Mouse (Mus musculus) brain, embryonic 14.5 days (tissue): ENCODE measurements around the gene Gin1. TPM values are rescaled to one million over a fixed set of nuclear protein-coding genes. Genes with fewer than 3 reads are reported as not detected.
A peak's percentile ranks its signal among the peaks of the same experiment; 100 is the strongest.

ENCODE experiments used
- DNase-seq: peaks from one replicate; pipeline ENCODE4 v3.0.0-alpha.2; 2011; ENCODE audit warnings: low read depth
- CTCF ChIP-seq: fragments of 200-500 bp; IDR thresholded peaks from 2 replicates; pipeline ENCODE4 v1.5.1; 2012; ENCODE audit warnings: inconsistent platforms, mild to moderate bottlenecking, moderate library complexity, borderline replicate concordance; ENCODE audit not compliant: insufficient read depth, insufficient read length; ENCODE audit errors: extremely low read depth
- POLR2A ChIP-seq: fragments of 200-500 bp; IDR thresholded peaks from 2 replicates; pipeline ENCODE4 v1.6.1; 2012; ENCODE audit warnings: mild to moderate bottlenecking, inconsistent platforms, borderline replicate concordance; ENCODE audit not compliant: poor library complexity, insufficient read depth, insufficient read length, severe bottlenecking; ENCODE audit errors: extremely low read depth
- polyA plus RNA-seq: library from polyadenylated mRNA; depleted of rRNA; stranded (reverse); fragments of >200 nt; gene quantifications from 2 replicates; pipeline ENCODE4 v1.2.3, GENCODE M21; 2012

Gin1 gene
- polyA plus RNA-seq, 1 experiment: 6.7 TPM

DNA sequence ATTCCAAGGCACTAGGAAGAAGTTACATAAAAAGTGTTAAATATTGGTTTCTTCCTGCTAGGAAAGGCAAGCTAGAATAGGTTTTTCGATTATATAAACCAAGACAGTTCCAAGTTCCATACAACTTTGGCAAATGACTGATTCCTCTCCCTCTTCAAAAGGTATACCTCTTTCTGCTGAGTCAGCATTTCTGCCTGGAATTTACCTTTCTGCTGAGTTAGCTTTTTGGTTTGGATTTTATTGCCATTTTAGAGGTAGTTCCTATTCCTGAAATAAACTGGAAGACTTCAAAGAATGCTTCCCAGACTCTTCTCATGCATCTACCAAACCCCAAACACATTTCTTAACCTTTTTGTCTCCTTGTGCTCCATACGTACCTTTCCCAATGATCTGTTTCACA, 1.9 kb upstream of the Gin1 start:
- peak; percentile 5 for DNase-seq
- no peak for TF ChIP-seq CTCF
- no peak for TF ChIP-seq POLR2A

DNA sequence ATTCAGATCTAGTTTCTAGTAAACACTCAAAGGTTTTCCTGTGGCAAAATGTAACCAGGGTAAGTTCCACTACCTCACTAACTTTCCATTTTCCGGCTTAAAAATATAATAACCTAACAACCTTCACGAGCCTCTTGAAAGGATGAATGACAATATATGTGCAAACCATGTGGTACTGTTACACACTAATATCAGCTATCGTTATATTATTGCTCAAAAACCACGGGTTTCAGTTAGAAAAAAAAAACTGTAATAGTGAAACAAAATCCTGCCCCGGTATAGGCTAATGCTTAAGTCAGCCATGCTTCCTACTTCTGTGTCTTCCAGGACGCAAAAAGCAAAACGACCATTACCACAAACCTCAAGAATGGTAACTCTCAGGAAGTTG, 1.1 kb upstream of the Gin1 start:
- no peak for DNase-seq
- TF ChIP-seq CTCF (no peak), POLR2A (no peak)

DNA sequence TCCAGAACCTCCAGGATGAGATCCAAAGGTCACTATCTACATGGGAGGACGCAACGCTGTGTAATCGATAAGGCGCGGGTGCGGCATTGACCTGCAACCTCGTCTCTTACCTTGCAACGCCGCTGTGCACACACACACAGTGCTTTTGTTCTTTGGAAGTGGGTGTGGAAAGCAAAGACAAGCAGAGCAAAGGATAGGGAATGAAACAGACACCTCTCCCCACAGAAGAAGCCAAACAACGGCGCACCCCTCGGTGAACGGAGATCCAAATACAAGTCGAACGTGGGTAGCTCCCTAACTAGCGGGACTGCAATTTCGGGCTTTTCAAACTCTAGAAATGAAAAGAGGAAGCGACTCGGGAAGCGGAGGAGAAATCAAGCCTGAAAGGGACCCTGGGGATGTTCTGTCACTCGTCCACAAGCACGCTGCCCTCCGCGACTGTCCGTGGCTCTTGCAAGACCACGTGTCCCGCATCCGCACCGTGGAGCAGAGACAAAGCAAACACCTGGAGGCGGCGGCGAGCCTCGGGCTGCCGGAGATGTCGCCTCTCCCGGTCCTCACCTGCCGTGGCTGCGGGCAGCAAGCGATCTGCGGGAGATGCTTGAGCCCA, 573 bp upstream of the Gin1 start:
- DNase-seq: peak; percentile 65
- TF ChIP-seq CTCF (no peak), POLR2A (no peak)

DNA sequence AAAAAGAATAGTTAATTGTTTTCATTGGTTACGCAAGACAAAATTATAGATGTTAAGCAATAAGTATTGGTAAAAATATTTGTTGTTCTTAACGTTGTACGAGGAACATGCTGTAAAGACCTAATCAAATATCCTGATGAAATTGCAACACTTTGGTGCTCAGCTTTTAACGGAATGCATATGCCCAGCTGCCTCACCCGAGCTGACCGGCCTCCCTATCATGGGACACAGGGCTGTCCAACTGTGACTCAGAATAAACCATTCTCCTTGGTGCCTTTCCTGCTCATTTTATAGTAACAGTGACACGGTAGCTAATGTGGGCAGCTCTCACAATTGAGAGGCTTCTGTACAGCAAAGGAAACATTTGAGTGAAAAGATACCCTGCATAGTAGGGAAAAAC, 1.1 kb downstream of the Gin1 start:
- TF ChIP-seq POLR2A: no peak
- TF ChIP-seq CTCF: no peak
- no peak for DNase-seq

DNA sequence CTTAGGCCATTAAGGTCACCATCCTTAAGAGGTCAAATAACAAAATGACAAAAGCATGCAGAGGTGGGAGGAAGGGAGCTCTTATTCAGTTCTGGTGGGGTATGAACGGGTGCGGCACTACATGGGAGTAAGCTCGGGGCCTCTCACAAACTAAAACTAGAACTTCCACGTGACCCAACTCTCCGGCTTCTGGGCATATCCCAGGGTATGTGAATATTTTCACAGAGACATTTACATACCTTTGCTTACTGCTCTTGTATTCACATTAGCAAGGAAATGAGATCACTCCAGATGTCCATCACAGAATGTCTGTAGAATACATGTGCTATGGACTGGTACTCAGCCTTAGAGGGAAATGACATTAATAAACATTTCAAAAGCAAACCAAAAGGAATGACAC, 1.8 kb downstream of the Gin1 start:
- no peak for TF ChIP-seq POLR2A

DNA sequence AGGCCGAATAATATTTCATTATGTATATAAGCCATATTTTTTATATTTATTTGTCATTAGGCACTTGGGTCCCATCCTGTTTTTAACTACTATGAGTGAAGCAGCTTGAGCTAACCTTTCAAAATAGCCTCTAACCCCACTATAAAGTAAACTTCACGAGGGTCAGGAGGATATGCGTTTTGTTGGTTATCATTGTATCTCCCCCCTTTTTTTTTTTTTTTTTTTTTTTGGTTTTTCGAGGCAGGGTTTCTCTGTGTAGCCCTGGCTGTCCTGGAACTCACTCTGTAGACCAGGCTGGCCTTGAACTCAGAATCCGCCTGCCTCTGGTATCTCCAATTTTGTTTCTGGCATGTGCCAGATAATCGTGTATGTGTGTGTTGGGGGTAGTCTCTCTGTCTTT, 3.4 kb downstream of the Gin1 start:
- TF ChIP-seq CTCF (no peak), POLR2A (no peak)
- DNase-seq: no peak

More for the DNA sequence above, 1.8 kb downstream of the Gin1 start:
- no peak for DNase-seq

DNA sequence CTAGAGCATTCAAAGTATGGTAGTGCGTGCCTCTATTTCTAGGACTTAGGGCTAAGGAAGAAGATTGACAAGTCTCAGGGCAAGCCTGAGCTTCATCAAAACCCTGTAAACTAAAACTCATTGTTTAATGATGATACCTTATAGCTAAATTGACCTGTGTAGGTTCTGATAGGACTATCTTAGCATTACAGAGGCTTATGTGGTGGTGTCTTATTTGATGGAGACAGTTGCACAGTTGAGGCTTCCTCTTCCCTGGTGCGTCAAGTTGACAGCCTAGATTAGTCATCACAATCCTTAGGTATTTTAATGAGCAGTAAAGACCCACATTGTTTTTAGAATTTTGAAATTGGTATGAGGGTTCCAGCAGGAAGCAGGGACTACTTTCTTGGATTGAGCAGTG, 4.0 kb downstream of the Gin1 start:
- TF ChIP-seq CTCF (no peak), POLR2A (no peak)
- no peak for DNase-seq

- no peak for TF ChIP-seq POLR2A
- no peak for TF ChIP-seq CTCF
- no peak for DNase-seq
These were observed 11.7 kb downstream of the Gin1 start for GRCm38 (mm10) chr1:97781674-97782073.

DNA sequence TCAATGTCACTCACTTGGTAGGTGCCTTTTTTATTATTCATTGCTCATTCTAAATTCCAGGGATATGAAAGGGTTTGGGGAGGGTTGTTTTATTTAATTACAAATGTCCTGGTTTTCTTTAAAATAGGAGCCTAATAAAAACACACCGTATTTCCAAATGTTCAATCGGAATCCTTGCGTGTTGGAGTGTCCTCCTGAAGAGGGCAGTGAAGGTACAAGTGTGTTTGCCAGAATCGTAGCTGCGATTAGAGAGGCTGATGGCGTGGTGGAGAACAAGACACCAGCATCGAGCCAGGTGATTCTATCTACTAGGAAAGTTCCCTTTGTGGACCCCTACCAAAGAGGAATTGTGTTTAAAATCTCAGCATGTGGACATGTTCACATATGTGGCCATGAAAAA, 15.0 kb downstream of the Gin1 start:
- TF ChIP-seq POLR2A: no peak
- TF ChIP-seq CTCF: peak; percentile 13; the same call in 1 of the 2 replicates
- DNase-seq: peak; percentile 11

DNA sequence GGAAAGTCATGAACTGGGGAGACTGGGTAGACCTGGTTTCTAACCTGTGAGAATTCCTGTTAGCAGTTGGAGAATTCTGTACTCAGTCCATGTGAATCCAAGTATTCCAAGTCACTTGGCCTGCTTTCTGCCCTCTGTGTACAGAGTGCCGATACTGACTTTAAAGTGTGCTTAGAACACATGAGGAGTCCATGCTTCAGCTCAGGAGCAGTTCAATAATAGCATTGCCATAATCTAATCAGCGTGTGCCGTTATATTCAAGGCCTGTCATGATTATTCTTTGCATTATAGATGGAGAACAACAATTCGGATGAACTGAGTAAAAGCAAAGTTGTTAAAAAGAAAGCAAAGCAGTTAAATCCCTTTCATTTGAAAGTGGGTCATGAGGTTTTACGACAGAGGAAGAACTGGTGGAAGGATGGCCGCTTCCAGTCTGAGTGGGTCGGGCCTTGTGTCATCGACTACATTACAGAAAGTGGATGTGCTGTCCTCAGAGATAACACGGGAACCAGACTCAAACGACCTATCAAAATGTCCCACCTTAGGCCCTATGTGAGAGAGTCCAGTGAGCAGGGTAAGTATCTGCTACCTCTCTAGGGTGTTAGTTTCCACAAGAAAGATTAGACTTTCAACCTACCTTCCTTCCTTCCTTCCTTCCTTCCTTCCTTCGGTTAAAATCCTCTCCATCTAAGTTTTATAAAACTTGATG, 15.9 kb downstream of the Gin1 start:
- DNase-seq: no peak
- TF ChIP-seq POLR2A (no peak), CTCF (no peak)

DNA sequence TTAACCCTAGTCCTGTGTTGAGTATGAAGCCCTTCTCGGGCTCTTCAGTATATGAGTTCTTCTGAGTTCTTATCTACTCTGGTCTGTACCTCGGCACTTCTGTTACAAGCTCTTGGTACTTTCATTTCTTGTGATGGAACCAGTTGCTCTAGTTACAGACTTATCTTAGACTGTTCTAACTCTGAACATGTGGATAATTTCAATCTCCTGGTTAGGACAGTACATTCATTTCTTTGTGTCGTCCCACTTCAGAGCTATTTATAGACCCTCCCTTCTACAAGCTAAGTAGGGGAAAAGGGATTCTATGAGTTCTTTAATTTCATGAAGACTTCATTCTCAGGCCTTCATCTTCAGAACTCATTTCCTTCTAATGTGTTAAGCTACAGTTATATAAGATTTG, 17.7 kb downstream of the Gin1 start:
- TF ChIP-seq POLR2A (no peak), CTCF (no peak)
- DNase-seq: no peak

- TF ChIP-seq CTCF (no peak), POLR2A (no peak)
- DNase-seq: peak; percentile 45
These were observed 18.5 kb downstream of the Gin1 start for GRCm38 (mm10) chr1:97788490-97788889.

DNA sequence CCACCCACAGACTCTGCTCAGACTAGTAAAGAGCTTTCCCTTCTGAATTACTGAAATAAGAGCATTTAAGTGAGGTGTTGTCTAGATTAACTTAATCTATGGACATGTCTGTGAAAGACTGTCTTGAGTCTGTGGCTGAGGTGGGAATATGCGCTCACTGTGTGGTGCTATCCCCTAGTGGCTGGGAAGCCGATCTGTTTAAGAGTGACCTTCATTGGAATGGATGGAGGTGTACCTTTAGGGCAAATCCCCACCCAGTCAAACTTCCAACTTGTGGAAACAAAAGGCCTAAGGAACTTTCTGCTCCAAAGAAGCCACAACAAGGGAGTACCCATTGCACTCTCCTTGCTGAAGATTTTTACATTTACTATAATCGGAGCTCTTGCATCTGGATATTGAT, 24.1 kb downstream of the Gin1 start:
- no peak for TF ChIP-seq POLR2A
- TF ChIP-seq CTCF: no peak
- no peak for DNase-seq
